Mouse (Mus musculus): ENCODE measurements around the gene Cyb5r2.

The Cyb5r2 gene

GRCm38 (mm10) chr7:107720771-107721170 lies 37.1 kb downstream of the Cyb5r2 start:
- DNase-seq, result no peak

GRCm38 (mm10) chr7:107714067-107714466 lies 43.8 kb downstream of the Cyb5r2 start:
- DNase-seq, result no peak

GRCm38 (mm10) chr7:107712743-107713142 lies 45.1 kb downstream of the Cyb5r2 start:
- peak in 1 of 2 experiments; percentile 9 for DNase-seq

- DNase-seq, result peak; percentile 68 to 75
Measured at GRCm38 (mm10) chr7:107708491-107709112, 49.2 kb downstream of the Cyb5r2 start.

GRCm38 (mm10) chr7:107707650-107708049 lies 50.2 kb downstream of the Cyb5r2 start:
- DNase-seq, result peak in 1 of 2 experiments; percentile 3

- DNase-seq, result peak; percentile 27 to 41
Measured at GRCm38 (mm10) chr7:107705941-107706340, 51.9 kb downstream of the Cyb5r2 start.

- DNase-seq, result no peak
Measured at GRCm38 (mm10) chr7:107702461-107703380, 55.1 kb downstream of the Cyb5r2 start.

- DNase-seq, result no peak
Measured at GRCm38 (mm10) chr7:107700646-107701045, 57.2 kb downstream of the Cyb5r2 start.

- DNase-seq, result no peak
Measured at GRCm38 (mm10) chr7:107699926-107700325, 57.9 kb downstream of the Cyb5r2 start.

Measured in cerebellum, postnatal 10 days (tissue).